Mouse (Mus musculus) neural tube, embryonic 14.5 days (tissue): ENCODE measurements around the gene Med12l. TPM values are rescaled to one million over a fixed set of nuclear protein-coding genes. Genes with fewer than 3 reads are reported as not detected.

ENCODE experiments used
- ATAC-seq: fragments of 200-750 bp; cut with Nextera tagmentation; 2 replicates; pipeline ENCODE4 v1.8.0; 2017; ENCODE audit warnings: low read depth, mild to moderate bottlenecking, moderate TSS enrichment, moderate library complexity
- H3K27ac ChIP-seq: fragments of 300-500 bp; sonication (generic); 2 replicates; pipeline ENCODE4 v1.5.1; 2014; ENCODE audit warnings: low read depth, mild to moderate bottlenecking, control low read depth, low read length, moderate library complexity, mixed read lengths
- H3K27me3 ChIP-seq: fragments of 300-500 bp; sonication (generic); 2 replicates; pipeline ENCODE4 v1.6.1; 2014; ENCODE audit warnings: low read length; ENCODE audit not compliant: control insufficient read depth, insufficient read depth
- H3K36me3 ChIP-seq: fragments of 300-500 bp; sonication (generic); 2 replicates; pipeline ENCODE4 v1.6.1; 2014; ENCODE audit warnings: low read length, mixed read lengths; ENCODE audit not compliant: control insufficient read depth, insufficient read depth
- H3K4me1 ChIP-seq: fragments of 300-500 bp; sonication (generic); 2 replicates; pipeline ENCODE4 v1.6.1; 2014; ENCODE audit warnings: low read length; ENCODE audit not compliant: control insufficient read depth, insufficient read depth
- H3K4me2 ChIP-seq: fragments of 300-500 bp; sonication (generic); 2 replicates; pipeline ENCODE4 v1.6.1; 2014; ENCODE audit warnings: mild to moderate bottlenecking, low read depth, low read length, control low read depth
- H3K4me3 ChIP-seq: fragments of 300-500 bp; sonication (generic); 2 replicates; pipeline ENCODE4 v1.5.1; 2014; ENCODE audit warnings: low read depth, low read length, control low read depth, mixed read lengths
- H3K9ac ChIP-seq: fragments of 300-500 bp; sonication (generic); replicated peaks from 2 replicates; pipeline ENCODE4 v1.6.1; 2014; ENCODE audit warnings: low read depth, mild to moderate bottlenecking, control low read depth, low read length, mixed read lengths
- H3K9me3 ChIP-seq: fragments of 300-500 bp; sonication (generic); 2 replicates; pipeline ENCODE4 v1.6.1; 2016; ENCODE audit warnings: low read length; ENCODE audit not compliant: control insufficient read depth
- whole genome bisulfite sequencing: fragments of 180-500 bp; shearing (Covaris S2); extraction: QIAGEN DNeasy Blood & Tissue Kit; methylation state at CpG from one replicate; pipeline ENCODE4 v1.1.7; 2014; 5-methylcytosine and 5-hydroxymethylcytosine counted together
- polyA plus RNA-seq: library from polyadenylated mRNA; unstranded; fragments of >200 nt; fragmentation: Nextera tagmentation; extraction: Ambion mirVana; gene quantifications from 2 replicates; pipeline ENCODE4 v1.2.1, GENCODE M21; 2014

Gene Med12l
- polyA plus RNA-seq, 1 experiment from 2014 or later, result 9.9 TPM

DNA sequence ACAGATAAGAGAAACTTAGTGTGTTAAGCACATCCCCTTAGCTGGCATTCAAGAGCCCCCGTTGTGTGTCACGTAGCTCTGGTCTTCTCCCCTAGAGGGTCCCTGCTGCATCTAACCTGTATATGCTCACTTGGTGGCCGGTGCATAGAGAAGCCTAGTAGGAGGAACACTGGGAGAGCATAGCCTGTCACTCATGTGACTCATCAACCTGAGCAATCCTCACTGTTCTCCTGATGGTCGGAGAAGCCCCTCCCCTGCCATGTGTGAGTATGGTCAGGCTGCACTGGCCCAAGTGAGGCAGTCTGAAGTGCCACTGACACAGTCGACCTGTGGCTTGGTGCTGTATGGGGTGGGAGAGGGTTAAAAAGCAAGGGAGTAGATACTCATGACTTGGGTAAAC is 119.4 kb downstream of the Med12l start:
- Histone ChIP-seq H3K4me3 (no peak overlapping the region), H3K27me3 (no peaks in the 10 kb centered on the region), H3K9me3 (no peaks in the 10 kb centered on the region), H3K27ac (no peak overlapping the region), H3K4me2 (no peak overlapping the region), H3K9ac (no peak overlapping the region), H3K36me3 (no peaks in the 10 kb centered on the region), H3K4me1 (no peaks in the 10 kb centered on the region)
- ATAC-seq, result no peak
- 67% methylated on average over 5 of the region's 5 CpGs for WGBS

- Histone ChIP-seq H3K4me2 (no peak overlapping the region), H3K36me3 (no peaks in the 10 kb centered on the region), H3K9ac (no peak overlapping the region), H3K4me3 (no peak overlapping the region), H3K4me1 (no peaks in the 10 kb centered on the region), H3K9me3 (no peaks in the 10 kb centered on the region), H3K27ac (no peak overlapping the region), H3K27me3 (no peaks in the 10 kb centered on the region)
- 55% methylated on average over 7 of the region's 7 CpGs for WGBS
- no peak for ATAC-seq
Measured at GRCm38 (mm10) chr3:59125783-59126555, 120.3 kb downstream of the Med12l start.

- ATAC-seq, result no peak
- no peak overlapping the region for H3K4me2 ChIP-seq
- H3K27ac ChIP-seq, result no peak overlapping the region
Measured at GRCm38 (mm10) chr3:59128681-59129080, 123.1 kb downstream of the Med12l start.

DNA sequence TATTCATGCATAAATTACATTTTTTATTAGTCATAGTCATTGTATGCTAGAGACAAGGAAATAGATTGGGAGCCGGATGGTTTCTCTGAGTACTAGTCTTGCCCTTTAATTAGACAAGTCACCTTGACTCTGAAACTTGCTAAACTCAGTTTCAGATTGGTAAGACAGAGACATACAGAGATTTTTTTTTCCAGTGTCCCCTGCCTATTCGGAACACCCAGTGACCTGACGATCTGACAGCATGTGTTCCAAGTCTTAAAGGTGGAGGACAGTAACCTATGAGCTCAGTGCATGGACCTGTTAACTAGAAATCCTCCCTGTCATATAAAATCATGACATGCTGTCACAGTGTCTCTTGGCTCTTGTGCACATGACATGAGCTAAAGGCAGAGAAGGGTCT is 123.9 kb downstream of the Med12l start:
- no peak overlapping the region for H3K4me2 ChIP-seq
- ATAC-seq, result no peak
- H3K4me3 ChIP-seq, result no peak overlapping the region
- no peaks in the 10 kb centered on the region for H3K27me3 ChIP-seq
- no peaks in the 10 kb centered on the region for H3K9me3 ChIP-seq
- no peak overlapping the region for H3K9ac ChIP-seq
- WGBS, result 88% methylated on average over 3 of the region's 3 CpGs
- no peak overlapping the region for H3K27ac ChIP-seq
- no peaks in the 10 kb centered on the region for H3K36me3 ChIP-seq
- no peaks in the 10 kb centered on the region for H3K4me1 ChIP-seq

More at GRCm38 (mm10) chr3:59128681-59129080, 123.1 kb downstream of the Med12l start:
- no peaks in the 10 kb centered on the region for H3K27me3 ChIP-seq
- no peaks in the 10 kb centered on the region for H3K4me1 ChIP-seq
- H3K36me3 ChIP-seq, result no peaks in the 10 kb centered on the region
- H3K4me3 ChIP-seq, result no peak overlapping the region
- no peak overlapping the region for H3K9ac ChIP-seq
- 97% methylated on average over 20 of the region's 20 CpGs for WGBS
- no peaks in the 10 kb centered on the region for H3K9me3 ChIP-seq

- Histone ChIP-seq H3K27ac (no peak overlapping the region), H3K4me2 (no peak overlapping the region), H3K27me3 (no peaks in the 10 kb centered on the region), H3K36me3 (no peaks in the 10 kb centered on the region), H3K9me3 (no peaks in the 10 kb centered on the region), H3K4me1 (no peaks in the 10 kb centered on the region), H3K4me3 (no peak overlapping the region), H3K9ac (no peak overlapping the region)
- ATAC-seq, result no peak
- WGBS, result 72% methylated on average over 8 of the region's 8 CpGs
Measured at GRCm38 (mm10) chr3:59130431-59130830, 124.8 kb downstream of the Med12l start.

GRCm38 (mm10) chr3:59131081-59131480 is 125.5 kb downstream of the Med12l start:
- Histone ChIP-seq H3K9ac (no peak overlapping the region), H3K4me1 (no peaks in the 10 kb centered on the region), H3K4me2 (no peak overlapping the region), H3K27ac (no peak overlapping the region), H3K9me3 (no peaks in the 10 kb centered on the region), H3K36me3 (no peaks in the 10 kb centered on the region), H3K27me3 (no peaks in the 10 kb centered on the region), H3K4me3 (no peak overlapping the region)
- ATAC-seq, result no peak
- WGBS, result 82% methylated on average over 4 of the region's 4 CpGs

DNA sequence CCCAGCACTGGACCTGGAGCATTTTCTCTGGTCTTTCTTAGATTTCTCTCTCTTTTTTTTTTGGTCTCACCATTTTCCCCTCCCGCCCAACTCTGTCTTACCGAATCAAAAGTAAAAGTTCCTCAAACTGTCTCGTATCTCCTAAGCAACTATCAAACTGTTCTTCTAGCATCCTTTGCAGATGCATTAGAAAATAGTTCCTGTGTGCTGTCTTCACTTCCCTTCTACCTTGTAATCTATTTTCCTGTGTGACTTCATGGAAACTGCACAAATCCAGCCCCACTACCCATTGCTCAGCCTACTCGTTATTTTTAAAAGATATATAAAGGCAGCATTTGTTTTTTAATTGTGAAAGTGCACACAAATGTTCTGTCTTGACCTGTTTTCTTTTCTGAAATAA is 126.3 kb downstream of the Med12l start:
- no peaks in the 10 kb centered on the region for H3K9me3 ChIP-seq
- no peak overlapping the region for H3K4me2 ChIP-seq
- no peaks in the 10 kb centered on the region for H3K36me3 ChIP-seq
- no peak overlapping the region for H3K4me3 ChIP-seq
- H3K9ac ChIP-seq, result no peak overlapping the region
- 91% methylated on average over 4 of the region's 4 CpGs for WGBS
- H3K27me3 ChIP-seq, result no peaks in the 10 kb centered on the region
- H3K4me1 ChIP-seq, result no peaks in the 10 kb centered on the region
- ATAC-seq, result no peak
- no peak overlapping the region for H3K27ac ChIP-seq

- 87% methylated on average over 5 of the region's 5 CpGs for WGBS
- no peaks in the 10 kb centered on the region for H3K4me1 ChIP-seq
- no peak overlapping the region for H3K9ac ChIP-seq
- no peak for ATAC-seq
- H3K9me3 ChIP-seq, result no peaks in the 10 kb centered on the region
- H3K27me3 ChIP-seq, result no peaks in the 10 kb centered on the region
- no peak overlapping the region for H3K4me3 ChIP-seq
- no peaks in the 10 kb centered on the region for H3K36me3 ChIP-seq
- no peak overlapping the region for H3K27ac ChIP-seq
- no peak overlapping the region for H3K4me2 ChIP-seq
Measured at GRCm38 (mm10) chr3:59133189-59133588, 127.6 kb downstream of the Med12l start.

- Histone ChIP-seq H3K4me1 (no peaks in the 10 kb centered on the region), H3K27ac (no peak overlapping the region), H3K4me2 (no peak overlapping the region), H3K4me3 (no peak overlapping the region), H3K27me3 (no peaks in the 10 kb centered on the region), H3K9ac (no peak overlapping the region), H3K9me3 (no peaks in the 10 kb centered on the region), H3K36me3 (no peaks in the 10 kb centered on the region)
- WGBS, result 76% methylated on average over 5 of the region's 5 CpGs
- no peak; the same call in 1 of the 2 replicates for ATAC-seq
Measured at GRCm38 (mm10) chr3:59135911-59136653, 130.5 kb downstream of the Med12l start.
